Mouse (Mus musculus) G1E (cell line): Measurements from ENCODE around the gene Armh3. TPM values are rescaled to one million over a fixed set of nuclear protein-coding genes. Genes with fewer than 3 reads are reported as not detected.

Experiments used
- ATAC-seq: 2 replicates; pipeline ENCODE4 v1.8.0; 2016; ENCODE audit warnings: mild to moderate bottlenecking; ENCODE audit not compliant: insufficient number of reproducible peaks, poor library complexity, low FRiP score, severe bottlenecking; ENCODE audit errors: extremely low read depth
- DNase-seq: peaks from one replicate; pipeline ENCODE4 v3.0.0; 2012; ENCODE audit warnings: low spot score
- H3K27me3 ChIP-seq: 2 replicates; pipeline ENCODE4 v1.6.1; 2012; ENCODE audit warnings: mild to moderate bottlenecking, low read length, inconsistent platforms; ENCODE audit not compliant: insufficient read depth
- H3K36me3 ChIP-seq: replicated peaks from 2 replicates; pipeline ENCODE3; 2012; ENCODE audit warnings: mild to moderate bottlenecking, inconsistent platforms
- H3K4me1 ChIP-seq: 2 replicates; pipeline ENCODE4 v1.6.1; 2012; ENCODE audit warnings: low read depth, low read length, inconsistent platforms, mixed read lengths; ENCODE audit not compliant: insufficient read depth
- H3K4me3 ChIP-seq: 2 replicates; pipeline ENCODE4 v1.5.1; 2012; ENCODE audit warnings: low read depth, mild to moderate bottlenecking, inconsistent platforms, low read length, moderate library complexity, mixed read lengths
- H3K9me3 ChIP-seq: replicated peaks from 2 replicates; pipeline ENCODE4 v1.6.1; 2012; ENCODE audit warnings: inconsistent platforms
- CTCF ChIP-seq: IDR thresholded peaks from 2 replicates; pipeline ENCODE4 v1.5.1; 2012; ENCODE audit warnings: low read depth, low read length, inconsistent platforms, mixed read lengths
- GATA1 ChIP-seq: IDR thresholded peaks from 2 replicates; pipeline ENCODE4 v1.6.1; 2012; ENCODE audit warnings: borderline replicate concordance, low read length, inconsistent platforms, mixed read lengths
- GATA2 ChIP-seq: IDR thresholded peaks from 2 replicates; pipeline ENCODE4 v1.6.1; 2012; ENCODE audit warnings: low read depth, low read length, inconsistent platforms, borderline replicate concordance
- POLR2AphosphoS5 ChIP-seq: IDR thresholded peaks from 2 replicates; pipeline ENCODE4 v1.6.1; 2012; ENCODE audit warnings: low read depth, low read length, inconsistent platforms; ENCODE audit not compliant: insufficient replicate concordance
- TAL1 ChIP-seq: conservative IDR thresholded peaks from 2 replicates; pipeline ENCODE4 v1.6.1; 2012; ENCODE audit warnings: low read depth, low read length, inconsistent platforms, mixed read lengths
- polyA plus RNA-seq: library from polyadenylated mRNA; stranded (reverse); fragments of >175 nt; gene quantifications from 2 replicates; pipeline ENCODE4 v1.2.3, GENCODE M21; 2012
- total RNA-seq, 2 experiments: library from RNA; stranded (forward) in 1 of 2; stranded (reverse) in 1 of 2; fragments of 200-1000 nt in 1 of 2; fragments of >200 nt in 1 of 2; fragmentation: Nextera tagmentation in 1 of 2; gene quantifications; 2 replicates each; pipeline ENCODE4 v1.2.3; 2014 to 2017

Armh3 gene
- total and polyA plus RNA-seq, 3 experiments: 1.9 to 13.0 (median 7.1) TPM

DNA sequence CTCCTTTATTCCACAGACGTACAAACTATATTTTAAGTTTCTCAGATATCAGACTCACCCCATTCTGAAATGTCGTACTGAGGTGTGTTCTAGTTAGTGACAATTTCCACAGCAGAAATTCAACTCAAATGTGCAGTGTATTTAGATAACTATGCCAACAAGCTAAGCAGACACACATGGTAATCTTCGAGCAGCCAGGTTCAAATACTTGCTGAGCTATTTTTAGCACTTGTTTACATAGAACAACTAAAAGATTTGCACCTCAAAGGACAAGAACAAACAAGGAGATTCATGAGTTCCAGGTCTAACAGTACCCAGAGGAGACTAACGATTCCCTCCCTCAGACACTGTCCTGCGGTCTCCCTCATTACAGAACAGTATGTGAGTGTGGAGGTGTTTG, 171.2 kb downstream of the Armh3 start:
- Histone ChIP-seq H3K4me1 (no peaks in the 10 kb centered on the region), H3K9me3 (no peaks in the 10 kb centered on the region), H3K4me3 (no peak overlapping the region), H3K36me3 (no peaks in the 10 kb centered on the region), H3K27me3 (no peaks in the 10 kb centered on the region)
- ATAC-seq: no peak
- DNase-seq: no peak
- no peak for TF ChIP-seq POLR2AphosphoS5
- no peak for TF ChIP-seq GATA2
- no peak for TF ChIP-seq GATA1
- no peak for TF ChIP-seq TAL1
- TF ChIP-seq CTCF: no peak

DNA sequence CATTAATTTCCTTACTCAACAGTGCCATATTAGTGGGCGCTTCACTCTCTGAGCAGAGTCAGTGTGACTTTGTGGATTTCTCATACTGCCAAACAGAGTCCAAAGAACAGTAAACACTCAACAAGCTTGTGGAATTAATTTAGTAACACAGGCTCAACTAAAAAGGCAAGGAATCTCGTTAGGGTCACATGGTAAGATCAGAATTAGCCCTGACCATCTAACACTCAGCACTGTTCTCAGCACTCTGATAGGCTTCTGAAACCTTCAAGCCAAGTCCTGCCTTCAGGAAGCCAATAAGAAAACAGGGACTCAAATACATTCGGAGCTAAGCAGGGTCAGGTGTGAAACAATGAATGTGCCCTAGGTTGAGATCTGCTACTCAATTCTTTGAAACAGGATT, 172.1 kb downstream of the Armh3 start:
- H3K4me1 ChIP-seq: no peaks in the 10 kb centered on the region
- DNase-seq (no peak), ATAC-seq (no peak)
- TF ChIP-seq POLR2AphosphoS5: no peak
- TF ChIP-seq GATA1: no peak
- no peak for TF ChIP-seq CTCF
- no peak for TF ChIP-seq TAL1
- no peak for TF ChIP-seq GATA2
- no peaks in the 10 kb centered on the region for H3K9me3 ChIP-seq
- H3K36me3 ChIP-seq: no peaks in the 10 kb centered on the region
- no peak overlapping the region for H3K4me3 ChIP-seq
- H3K27me3 ChIP-seq: no peaks in the 10 kb centered on the region

DNA sequence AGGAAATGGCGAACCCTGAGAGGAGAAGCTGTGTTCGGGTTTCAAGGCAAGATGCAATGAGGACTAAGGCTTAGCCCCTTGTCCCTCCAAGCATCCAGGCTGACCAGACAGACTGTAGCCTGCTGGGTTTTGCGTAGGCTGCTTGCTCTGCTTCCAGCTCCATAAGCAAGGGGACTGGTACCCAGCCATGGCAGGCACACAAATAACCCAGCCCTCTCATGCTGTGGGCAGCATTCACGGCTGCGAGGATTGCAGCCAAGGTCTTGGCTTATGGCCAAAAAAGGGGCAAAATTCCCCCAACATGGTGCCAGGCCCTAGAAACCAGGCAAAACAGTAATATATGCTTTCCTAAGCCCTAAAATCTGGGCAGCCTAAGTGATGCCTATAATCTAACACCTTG, 176.5 kb downstream of the Armh3 start:
- no peaks in the 10 kb centered on the region for H3K27me3 ChIP-seq
- TF ChIP-seq TAL1: no peak
- no peak for TF ChIP-seq POLR2AphosphoS5
- no peak for TF ChIP-seq CTCF
- TF ChIP-seq GATA1: no peak
- DNase-seq (no peak), ATAC-seq (no peak)
- peaks cover 13% of the 10 kb centered on the region for H3K36me3 ChIP-seq
- H3K4me1 ChIP-seq: no peaks in the 10 kb centered on the region
- H3K9me3 ChIP-seq: no peaks in the 10 kb centered on the region
- H3K4me3 ChIP-seq: no peak overlapping the region

DNA sequence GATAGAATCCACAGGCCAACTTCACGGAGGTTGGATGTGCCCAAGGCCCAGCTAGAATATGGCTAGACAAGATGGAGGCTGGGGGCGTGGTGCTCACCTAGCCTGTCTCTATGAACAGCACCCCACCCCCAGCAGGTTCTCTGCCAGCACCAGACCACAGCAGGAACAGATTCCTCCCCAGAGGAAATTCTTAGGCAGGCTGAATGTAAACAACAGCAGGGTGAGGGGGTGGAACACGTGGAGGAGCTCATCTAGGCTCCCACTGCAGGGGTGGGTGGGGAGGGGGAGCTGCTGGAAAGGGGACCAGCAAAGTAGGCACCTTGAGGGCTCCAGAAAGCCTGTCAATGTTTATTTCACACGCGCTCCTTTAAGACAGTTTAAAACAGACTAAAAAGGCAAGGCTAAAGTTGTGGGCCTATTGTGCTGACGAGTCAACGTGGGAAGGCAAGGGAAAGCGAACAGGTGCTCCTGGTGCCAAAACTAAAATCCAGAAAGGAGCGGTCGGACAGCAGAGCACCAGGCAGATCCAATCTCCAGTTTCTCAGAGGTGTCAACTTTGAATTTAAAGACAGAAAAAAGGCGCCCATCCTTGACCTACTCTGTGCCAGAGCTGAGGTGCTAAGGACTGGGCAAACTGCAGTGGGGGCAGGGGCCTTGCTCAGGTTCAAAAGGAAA, 180.3 kb downstream of the Armh3 start:
- TF ChIP-seq CTCF (no peak), GATA1 (no peak)
- H3K27me3 ChIP-seq: peaks cover 7% of the 10 kb centered on the region; the same call in 1 of the 2 replicates
- H3K4me1 ChIP-seq: no peaks in the 10 kb centered on the region
- no peak for ATAC-seq
- DNase-seq: no peak
- H3K4me3 ChIP-seq: no peak overlapping the region
- peaks cover 13% of the 10 kb centered on the region for H3K36me3 ChIP-seq
- H3K9me3 ChIP-seq: no peaks in the 10 kb centered on the region

DNA sequence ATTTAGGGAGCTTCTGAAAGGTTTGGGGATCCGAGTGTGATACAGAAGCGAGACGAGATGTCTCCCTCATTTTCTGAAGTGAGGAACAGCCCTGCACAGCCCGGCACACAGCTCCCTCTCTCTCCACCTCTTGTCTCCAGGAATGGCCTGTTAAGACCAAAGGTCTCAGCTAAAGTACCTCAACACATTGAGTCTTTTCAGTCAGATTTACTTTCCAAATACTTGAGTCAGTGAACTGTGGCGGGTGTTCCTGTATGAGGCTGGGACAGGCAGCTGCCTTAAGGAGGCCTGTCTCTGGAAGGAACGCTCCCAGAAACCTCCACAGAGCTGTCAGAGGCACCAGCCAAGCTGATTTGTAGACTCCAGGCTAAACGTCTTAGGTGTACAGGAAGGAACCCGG, 181.6 kb downstream of the Armh3 start:
- Histone ChIP-seq H3K4me3 (no peak overlapping the region), H3K27me3 (peaks cover 12% of the 10 kb centered on the region)

DNA sequence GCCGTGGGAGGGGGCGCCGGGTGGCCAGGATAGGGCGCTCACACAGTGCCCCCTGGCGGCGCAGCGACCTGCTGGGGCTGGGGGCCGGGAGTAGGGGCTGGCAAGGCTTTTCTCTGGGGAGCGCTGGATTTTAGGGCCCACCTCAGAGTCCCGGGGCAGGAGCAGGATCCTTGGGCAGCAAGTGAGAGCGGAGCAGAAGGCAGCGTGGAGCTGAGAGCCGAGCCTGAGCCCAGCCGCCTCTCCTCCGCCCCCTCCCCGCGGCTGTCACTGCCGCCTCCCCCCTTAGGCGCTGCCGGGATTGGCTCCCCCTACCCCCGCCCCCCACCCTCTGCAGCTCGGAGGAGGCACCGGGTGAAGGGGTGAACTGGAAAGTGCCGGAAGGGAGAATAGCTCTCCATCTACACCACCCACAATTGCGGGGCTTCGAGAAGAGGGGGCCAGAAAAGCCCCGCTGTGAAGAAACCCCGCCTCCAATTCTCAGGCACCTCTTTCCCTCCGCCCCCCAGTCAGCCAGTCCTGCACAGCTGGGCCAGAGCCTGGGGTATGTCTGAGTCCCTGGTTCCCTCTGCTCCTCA, 182.4 kb downstream of the Armh3 start, which contains the start of gene Kcnip2:
Kcnip2 (minus strand) TSS at position 231 of the 575 bp plus-strand sequence.
- Histone ChIP-seq H3K4me1 (peaks cover 11% of the 10 kb centered on the region), H3K27me3 (peaks cover 16% of the 10 kb centered on the region), H3K9me3 (no peaks in the 10 kb centered on the region), H3K36me3 (peaks cover 13% of the 10 kb centered on the region), H3K4me3 (no peak within 1 kb of the TSS)
- TF ChIP-seq GATA2: no peak
- no peak for TF ChIP-seq TAL1
- TF ChIP-seq CTCF: no peak
- no peak for TF ChIP-seq POLR2AphosphoS5
- no peak for TF ChIP-seq GATA1
- ATAC-seq (no peak), DNase-seq (no peak)

More for the DNA sequence above, 181.6 kb downstream of the Armh3 start:
- no peaks in the 10 kb centered on the region for H3K9me3 ChIP-seq
- DNase-seq (no peak), ATAC-seq (no peak)
- peaks cover 11% of the 10 kb centered on the region for H3K4me1 ChIP-seq
- peaks cover 13% of the 10 kb centered on the region for H3K36me3 ChIP-seq
- TF ChIP-seq GATA2: no peak
- no peak for TF ChIP-seq GATA1
- no peak for TF ChIP-seq TAL1
- no peak for TF ChIP-seq CTCF
- no peak for TF ChIP-seq POLR2AphosphoS5
